Mouse (Mus musculus) olfactory bulb, adult 2 months (tissue): ENCODE data around the gene Itpkb.

Experiments
- CTCF ChIP-seq: fragments of 200-500 bp; IDR thresholded peaks from 2 replicates; pipeline ENCODE4 v1.5.1; 2012; ENCODE audit warnings: low read depth, mild to moderate bottlenecking, low read length, moderate library complexity; ENCODE audit not compliant: insufficient read depth
- POLR2A ChIP-seq: fragments of 200-500 bp; IDR thresholded peaks from 2 replicates; pipeline ENCODE4 v1.6.1; 2012; ENCODE audit warnings: mild to moderate bottlenecking, low read depth, low read length, moderate library complexity; ENCODE audit not compliant: insufficient read depth

DNA sequence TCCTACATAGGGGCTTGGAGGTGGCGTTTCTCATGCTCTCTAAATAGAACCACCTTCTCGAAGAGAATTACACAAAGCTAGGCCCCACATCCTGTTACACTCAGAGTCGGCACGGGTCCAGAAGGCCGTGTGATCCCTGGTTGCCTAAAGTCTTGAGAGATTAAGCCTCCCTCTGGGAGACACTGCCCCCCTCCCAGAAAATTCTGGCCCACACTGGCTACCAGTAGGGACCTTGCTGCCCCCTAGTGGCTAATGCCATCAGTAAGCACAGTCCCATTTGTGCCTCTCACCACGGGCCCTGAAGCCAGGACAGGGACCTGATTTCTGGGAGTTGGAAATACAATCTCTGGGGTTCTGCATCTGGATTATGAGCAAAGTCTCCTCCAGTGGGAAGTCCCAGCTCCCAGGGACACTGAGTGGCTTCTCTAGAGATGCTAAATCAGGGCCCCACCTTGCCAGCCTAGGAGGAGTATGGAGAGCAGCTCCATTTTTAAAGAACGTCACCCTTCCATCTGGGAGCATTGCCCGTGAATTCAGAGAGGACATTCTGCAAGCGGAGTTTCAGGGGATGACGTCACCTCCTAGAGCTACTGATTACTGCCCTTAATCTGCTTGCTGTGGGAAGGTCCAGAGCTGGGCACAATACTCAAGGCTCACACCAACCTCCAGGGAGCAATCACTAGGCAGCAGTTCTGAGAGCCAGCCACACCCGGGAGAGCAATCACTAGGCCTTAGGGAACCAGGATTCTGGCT is 92.0 kb downstream of the Itpkb start:
- peak; percentile 56 for TF ChIP-seq CTCF
- no peak for TF ChIP-seq POLR2A
